Mouse (Mus musculus): ENCODE results near the gene Pigp.
"Not testable (repeated sequence)": the region's sequence is repeated elsewhere in the genome, so short reads cannot be mapped to it uniquely, and the experiment has no call there.

Pigp gene

GRCm38 (mm10) chr16:94360578-94361350, 10.9 kb downstream of the Pigp start:
- in situ Hi-C loops (cut with MboI; ENCODE audit: unreplicated experiment in 2 of 2), result loop anchor here in 1 of 2 experiments (10.0 kb wide), 1 partner anchor 46 kb away; the partner anchor contains the start of gene Hlcs

GRCm38 (mm10) chr16:94358091-94358490, 13.6 kb downstream of the Pigp start:
- in situ Hi-C loops (cut with MboI; ENCODE audit: unreplicated experiment in 2 of 2), result loop anchor here in 1 of 2 experiments (5.0 kb wide), 1 partner anchor 46 kb away; the partner anchor contains the start of gene Hlcs

- in situ Hi-C loops (cut with MboI; ENCODE audit: unreplicated experiment in 2 of 2), result loop anchor here in 1 of 2 experiments (5.0 kb wide), 1 partner anchor 45 kb away; the partner anchor contains the start of gene Hlcs
Measured at GRCm38 (mm10) chr16:94356776-94357494, 14.7 kb downstream of the Pigp start.

GRCm38 (mm10) chr16:94356046-94356445, 15.6 kb downstream of the Pigp start:
- in situ Hi-C loops (cut with MboI; ENCODE audit: unreplicated experiment in 2 of 2), result loop anchor here in 1 of 2 experiments (5.0 kb wide), 1 partner anchor 44 kb away; the partner anchor contains the start of gene Hlcs

GRCm38 (mm10) chr16:94354450-94354849, 17.2 kb downstream of the Pigp start:
- in situ Hi-C loops (cut with MboI; ENCODE audit: unreplicated experiment in 2 of 2), result no loop called here

GRCm38 (mm10) chr16:94350287-94350677, 21.4 kb downstream of the Pigp start:
- in situ Hi-C loops (cut with MboI; ENCODE audit: unreplicated experiment in 2 of 2), result no loop called here

GRCm38 (mm10) chr16:94349588-94350286, 21.9 kb downstream of the Pigp start:
- in situ Hi-C loops (cut with MboI; ENCODE audit: unreplicated experiment in 2 of 2), result no loop called here

- in situ Hi-C loops (cut with MboI; ENCODE audit: unreplicated experiment in 2 of 2), result no loop called here
Measured at GRCm38 (mm10) chr16:94348779-94349178, 22.9 kb downstream of the Pigp start.

- in situ Hi-C loops (cut with MboI; ENCODE audit: unreplicated experiment in 2 of 2), result no loop called here
Measured at GRCm38 (mm10) chr16:94347080-94347731, 24.4 kb downstream of the Pigp start.

GRCm38 (mm10) chr16:94345733-94346132, 25.9 kb downstream of the Pigp start:
- in situ Hi-C loops (cut with MboI; ENCODE audit: unreplicated experiment in 2 of 2), result no loop called here

- in situ Hi-C loops (cut with MboI; ENCODE audit: unreplicated experiment in 2 of 2), result not testable (repeated sequence)
Measured at GRCm38 (mm10) chr16:94339164-94340160, 32.2 kb downstream of the Pigp start.

GRCm38 (mm10) chr16:94335656-94336055, 36.0 kb downstream of the Pigp start:
- in situ Hi-C loops (cut with MboI; ENCODE audit: unreplicated experiment in 2 of 2), result no loop called here

GRCm38 (mm10) chr16:94331886-94332252, 39.8 kb downstream of the Pigp start:
- in situ Hi-C loops (cut with MboI; ENCODE audit: unreplicated experiment in 2 of 2), result no loop called here

- in situ Hi-C loops (cut with MboI; ENCODE audit: unreplicated experiment in 2 of 2), result no loop called here
Measured at GRCm38 (mm10) chr16:94331233-94331885, 40.3 kb downstream of the Pigp start.

- in situ Hi-C loops (cut with MboI; ENCODE audit: unreplicated experiment in 2 of 2), result no loop called here
Measured at GRCm38 (mm10) chr16:94330429-94330828, 41.2 kb downstream of the Pigp start.

- in situ Hi-C loops (cut with MboI; ENCODE audit: unreplicated experiment in 2 of 2), result no loop called here
Measured at GRCm38 (mm10) chr16:94328881-94329867, 42.5 kb downstream of the Pigp start.

Measured in v-Abl transformed pro-B cells (cell line).